Mouse (Mus musculus): ENCODE data around the gene Slc16a12.
A peak's percentile ranks its signal among the peaks of the same experiment; 100 is the strongest.

The Slc16a12 gene

DNA sequence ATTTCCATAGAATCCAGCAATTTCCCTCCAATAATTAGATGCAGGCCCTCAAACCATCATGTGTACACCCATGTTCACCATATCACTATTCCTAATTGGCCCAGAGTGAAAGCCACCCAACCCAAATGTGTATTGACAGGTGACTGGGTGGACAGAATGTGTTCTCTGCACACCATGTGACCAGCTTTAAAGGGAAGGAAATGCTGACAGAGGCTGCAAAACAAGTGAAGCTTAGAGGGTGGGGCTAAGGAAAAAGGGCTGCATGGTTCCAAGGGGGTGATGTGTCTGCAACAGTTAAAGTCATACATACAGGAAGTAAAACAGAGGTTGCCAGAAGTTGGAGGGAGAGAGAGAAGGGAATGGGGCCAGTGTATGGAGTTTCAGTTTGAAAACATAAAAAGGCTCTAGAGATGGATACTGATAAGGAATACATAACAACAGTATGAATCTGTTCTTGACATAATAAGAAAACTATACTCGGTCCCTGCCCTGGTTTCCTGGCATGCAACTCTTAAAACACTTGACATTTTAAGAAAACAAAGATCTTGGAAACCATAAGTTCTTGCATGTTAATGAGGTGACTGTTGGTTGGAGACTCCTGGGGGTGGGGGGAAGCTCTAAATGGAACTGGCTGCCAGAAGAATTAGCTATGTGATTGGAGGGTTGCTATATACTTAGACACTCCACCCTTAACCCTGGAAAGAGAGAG is 20.7 kb downstream of the Slc16a12 start:
- DNase-seq = no peak

DNA sequence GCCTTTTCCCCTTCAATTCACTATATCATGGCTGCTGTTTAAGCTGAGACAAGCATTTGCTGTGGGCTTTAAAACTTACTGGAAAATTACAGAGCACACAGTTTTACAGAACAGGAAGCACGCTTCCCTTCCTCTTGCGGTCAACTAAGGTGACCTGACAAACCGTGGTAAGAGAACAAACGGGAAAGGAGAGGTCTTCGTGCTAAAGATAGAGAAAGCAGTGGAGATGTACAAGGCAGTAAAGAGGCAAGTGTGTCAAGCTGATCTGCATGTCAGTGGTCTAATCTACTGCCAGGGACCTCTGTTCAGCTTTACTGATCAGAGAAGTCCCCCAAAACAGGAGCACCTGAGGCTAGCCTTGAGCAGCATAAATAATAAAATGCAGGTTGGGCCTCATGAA is 21.7 kb downstream of the Slc16a12 start:
- DNase-seq = no peak

DNA sequence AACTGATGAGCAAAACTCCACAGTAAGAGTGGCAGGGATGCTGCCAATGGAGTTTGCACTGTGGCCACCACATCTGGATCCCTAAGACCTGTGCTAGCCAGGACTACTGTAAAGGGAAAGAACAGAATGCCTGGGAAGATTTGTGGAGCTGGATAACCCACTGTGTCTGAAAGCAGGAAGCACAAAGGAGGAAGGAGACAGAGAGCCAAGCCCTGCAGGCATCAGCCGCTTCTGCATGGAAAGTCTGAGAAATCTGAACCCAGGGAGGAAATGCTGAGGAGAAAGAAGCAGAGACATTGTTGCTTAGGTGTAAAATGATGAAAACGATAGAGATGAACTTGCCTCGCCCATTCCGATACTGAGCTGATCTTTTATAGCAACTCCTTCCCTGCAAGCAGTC is 22.5 kb downstream of the Slc16a12 start:
- no peak for DNase-seq

DNA sequence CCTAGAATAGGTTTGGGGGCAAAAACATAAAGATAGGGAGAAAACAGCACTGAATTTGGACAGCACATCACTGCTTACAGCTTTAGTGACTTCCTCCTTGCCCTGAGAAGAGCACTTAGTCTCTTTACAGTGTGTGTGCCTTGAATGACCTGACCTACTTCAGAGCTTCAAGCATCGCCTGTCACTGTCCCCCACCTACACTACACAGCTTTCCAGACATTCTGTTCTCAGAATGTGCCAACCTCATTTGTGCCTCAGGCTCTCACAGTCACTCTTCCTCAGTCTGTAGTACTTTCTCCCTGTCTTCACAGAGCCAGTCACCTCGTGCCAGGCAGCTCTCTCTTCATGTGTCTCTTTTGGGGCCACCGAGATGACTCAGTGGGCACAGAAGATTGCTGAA is 24.5 kb downstream of the Slc16a12 start:
- peak in 1 of 2 experiments; percentile 6 for DNase-seq

DNA sequence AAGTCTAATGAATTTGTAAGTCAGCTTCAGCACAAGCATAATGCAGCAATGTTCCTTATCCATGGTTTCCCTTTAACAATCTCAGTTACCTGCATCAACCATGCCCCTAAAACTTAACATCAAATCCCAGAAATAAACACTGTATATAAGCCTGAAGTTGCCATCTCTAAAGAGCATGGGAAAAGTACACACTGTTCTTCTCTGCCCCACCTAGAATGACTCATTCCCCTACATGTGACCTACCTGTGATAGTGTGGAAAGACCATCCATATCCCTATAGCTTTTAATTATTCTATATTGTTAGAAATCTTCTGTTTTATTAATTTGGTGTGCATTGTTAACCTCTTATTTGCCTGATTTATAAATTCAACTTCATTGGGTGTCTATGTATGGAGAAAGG is 27.0 kb downstream of the Slc16a12 start:
- no peak for DNase-seq

DNA sequence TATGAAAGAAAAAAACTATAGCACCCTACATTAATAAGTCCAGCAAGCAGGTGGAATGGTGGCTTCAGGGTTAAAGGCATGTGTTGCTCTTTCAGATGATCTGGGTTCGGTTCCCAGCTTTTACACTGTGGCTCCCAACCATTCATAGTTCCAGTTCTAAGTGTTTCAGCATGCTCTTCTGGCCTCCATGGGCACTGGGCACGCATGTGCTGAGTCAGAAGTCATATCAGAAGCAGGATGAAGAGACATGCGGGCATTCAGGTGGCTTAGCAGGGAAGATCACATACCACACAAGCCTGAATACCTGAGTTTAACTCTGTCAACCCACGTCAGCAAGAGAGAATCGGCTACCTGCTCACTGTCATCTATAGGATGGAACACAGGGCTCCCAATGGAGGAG is 28.1 kb downstream of the Slc16a12 start:
- no peak for DNase-seq

DNA sequence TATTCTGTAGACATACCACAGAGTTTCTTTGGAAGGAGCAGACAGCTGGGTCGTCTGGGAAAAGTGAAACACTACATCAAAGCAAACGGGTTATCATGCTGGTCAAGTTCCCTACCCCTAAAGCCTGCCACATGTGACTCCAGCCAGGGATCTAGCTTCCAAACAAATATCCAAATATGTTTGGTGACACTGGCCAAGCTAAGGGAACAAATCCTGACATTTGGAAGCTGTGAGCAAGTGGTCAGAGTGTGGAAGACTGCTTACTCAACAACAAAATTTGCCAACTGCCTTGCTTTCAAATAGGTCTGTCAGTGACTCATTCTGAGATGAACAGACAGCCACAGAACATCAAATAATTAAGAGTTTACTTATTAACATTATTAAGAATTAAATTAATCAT is 28.6 kb downstream of the Slc16a12 start:
- DNase-seq = no peak

DNA sequence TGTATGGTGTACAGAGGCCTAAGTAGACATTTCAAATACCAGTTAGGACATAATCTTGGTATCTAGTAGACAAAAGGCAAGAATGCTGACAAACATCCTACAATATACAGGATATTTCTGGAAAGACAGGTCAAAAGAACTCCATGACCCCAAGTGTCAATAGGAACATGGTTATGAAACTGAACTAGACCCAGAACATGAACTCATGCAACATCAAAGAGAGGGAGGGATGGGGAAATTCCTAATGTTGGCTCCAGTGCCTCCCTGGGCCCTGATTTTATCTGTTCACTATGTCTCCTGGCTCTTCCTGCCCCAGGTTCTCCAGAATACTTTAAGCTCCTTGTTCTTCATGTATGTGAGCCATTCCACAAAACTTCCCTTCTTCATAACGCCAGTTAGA is 31.2 kb downstream of the Slc16a12 start:
- no peak for DNase-seq

DNA sequence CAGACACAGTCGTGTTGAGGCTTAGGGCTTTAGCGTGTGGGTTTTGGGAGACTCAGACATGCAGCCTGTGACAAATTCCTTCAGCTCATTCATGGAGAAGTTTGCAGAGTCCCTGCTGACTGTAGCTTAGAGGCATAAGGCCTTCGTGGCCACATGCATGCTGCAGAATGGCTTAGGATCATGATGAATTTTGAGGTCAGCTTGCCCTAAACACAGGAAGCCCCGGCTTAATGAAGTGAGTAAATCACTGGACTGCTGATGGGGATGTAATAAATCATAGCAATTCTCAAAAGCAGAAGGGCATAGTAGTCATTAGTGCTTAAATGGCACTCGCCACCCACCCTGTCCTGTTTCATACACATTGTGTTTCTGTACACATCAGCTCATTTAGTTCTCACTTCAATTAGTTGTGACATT is 32.8 kb downstream of the Slc16a12 start:
- DNase-seq = no peak

DNA sequence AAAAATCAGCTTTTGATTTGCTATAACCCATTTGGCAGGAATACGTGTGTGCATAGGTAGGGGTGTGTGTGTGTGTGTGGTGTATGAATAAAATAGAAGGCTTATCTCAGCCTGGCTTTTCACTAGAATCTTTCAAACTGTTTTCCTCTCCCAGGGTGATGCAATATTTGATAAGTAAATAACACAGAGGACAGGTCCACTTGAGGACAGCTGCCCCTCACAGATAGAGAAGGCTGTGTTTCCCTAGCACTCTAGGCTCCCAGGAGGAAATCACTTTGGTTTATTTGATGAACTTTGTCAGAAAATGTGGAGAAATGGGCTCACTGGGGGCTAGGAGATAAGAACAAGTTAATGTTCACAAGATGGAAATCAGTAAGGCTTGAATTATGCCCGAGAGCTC is 35.0 kb downstream of the Slc16a12 start:
- DNase-seq = no peak

DNA sequence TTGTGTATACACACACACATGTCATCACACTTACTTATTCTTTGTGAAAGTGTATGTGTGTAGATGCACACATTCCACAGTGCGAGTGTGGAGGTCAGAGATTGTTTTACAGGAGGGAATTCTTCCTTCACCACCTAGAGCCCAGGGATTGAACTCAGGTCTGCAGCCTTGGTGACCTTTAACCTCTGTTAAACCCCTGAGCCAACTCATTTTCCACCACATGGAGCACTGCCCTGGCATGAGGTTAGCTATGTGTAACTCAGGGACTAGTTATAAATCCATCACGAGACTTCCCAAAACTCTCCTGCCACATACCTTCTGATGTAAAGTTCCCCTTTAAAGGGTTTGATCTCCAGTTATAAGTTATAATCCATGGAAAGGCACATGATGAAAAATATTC is 38.9 kb downstream of the Slc16a12 start:
- DNase-seq = no peak

DNA sequence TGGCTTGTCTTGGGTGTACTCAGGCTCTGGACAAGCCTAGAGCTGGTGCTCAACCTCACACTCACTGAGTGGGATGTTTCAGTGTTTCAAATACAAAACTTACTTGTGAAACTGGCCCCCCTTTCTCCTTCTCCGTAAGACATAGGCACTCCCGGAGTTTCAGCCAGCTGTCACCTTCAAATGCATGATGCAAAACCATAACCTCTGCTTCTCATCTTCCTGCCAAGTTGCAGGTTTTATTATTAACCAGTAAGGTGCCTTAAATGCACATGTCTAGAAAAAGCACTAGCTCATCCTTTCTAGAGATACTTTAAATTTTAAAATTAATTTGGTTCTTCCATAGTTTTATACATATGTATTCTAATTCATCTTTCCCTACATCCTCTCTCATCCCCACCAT is 39.5 kb downstream of the Slc16a12 start:
- no peak for DNase-seq

DNA sequence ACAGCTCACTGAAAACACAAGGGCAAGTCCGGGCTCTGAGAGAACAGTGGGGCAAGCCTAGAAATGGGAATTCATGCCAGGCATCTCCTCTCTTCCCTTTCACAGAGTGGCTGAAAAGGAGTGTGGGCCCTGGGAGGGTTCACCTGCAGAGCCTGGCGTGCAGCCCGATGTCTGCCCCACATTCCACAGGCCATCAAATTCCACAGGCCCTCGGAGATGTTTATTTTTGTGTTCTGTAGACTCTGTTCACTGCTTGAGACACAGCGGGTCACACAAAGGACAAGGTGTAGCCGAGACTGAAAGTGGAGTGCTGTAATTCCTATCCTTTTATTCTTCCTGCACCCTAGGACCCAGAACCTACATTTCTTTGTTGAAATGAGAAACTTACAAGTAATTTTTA is 40.8 kb downstream of the Slc16a12 start:
- DNase-seq = peak in 1 of 2 experiments; percentile 12

DNA sequence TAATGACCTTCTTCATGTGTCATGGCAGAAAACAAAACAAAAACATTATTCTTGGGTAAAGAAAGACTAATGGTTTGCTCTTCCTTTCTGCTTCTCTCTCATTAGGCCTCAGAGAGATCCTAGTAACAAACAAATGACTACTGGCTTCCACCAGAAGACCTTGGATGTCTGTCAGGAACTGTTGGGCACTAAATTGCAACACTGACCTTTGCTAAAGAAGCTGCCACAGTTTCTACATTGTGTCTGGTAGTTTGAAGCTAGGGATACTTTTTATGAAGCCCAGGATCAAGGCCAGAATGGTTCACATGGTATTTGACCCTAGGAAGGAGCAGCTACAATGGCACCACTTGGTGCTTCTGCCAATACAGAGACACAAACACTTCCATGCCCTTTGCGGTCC is 41.9 kb downstream of the Slc16a12 start:
- no peak for DNase-seq

DNA sequence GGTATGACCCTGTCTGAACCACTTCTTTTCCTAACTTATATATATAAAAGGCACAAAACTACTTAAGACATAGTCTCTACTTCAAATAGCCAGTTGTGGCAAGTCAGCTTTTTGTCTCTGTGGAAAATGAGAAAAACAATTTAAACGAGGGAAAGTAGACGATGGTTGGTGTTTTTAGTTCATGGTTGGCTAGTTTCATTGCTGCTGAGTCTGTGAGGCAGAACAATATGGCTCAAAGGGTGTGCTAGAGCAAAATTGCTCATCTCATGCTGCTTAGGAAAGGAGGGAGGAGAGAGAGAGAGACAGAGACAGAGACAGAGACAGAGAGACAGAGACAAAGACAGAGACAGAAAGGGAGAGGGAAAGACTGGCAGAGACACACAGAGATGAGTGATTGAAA is 47.8 kb downstream of the Slc16a12 start:
- DNase-seq = no peak

DNA sequence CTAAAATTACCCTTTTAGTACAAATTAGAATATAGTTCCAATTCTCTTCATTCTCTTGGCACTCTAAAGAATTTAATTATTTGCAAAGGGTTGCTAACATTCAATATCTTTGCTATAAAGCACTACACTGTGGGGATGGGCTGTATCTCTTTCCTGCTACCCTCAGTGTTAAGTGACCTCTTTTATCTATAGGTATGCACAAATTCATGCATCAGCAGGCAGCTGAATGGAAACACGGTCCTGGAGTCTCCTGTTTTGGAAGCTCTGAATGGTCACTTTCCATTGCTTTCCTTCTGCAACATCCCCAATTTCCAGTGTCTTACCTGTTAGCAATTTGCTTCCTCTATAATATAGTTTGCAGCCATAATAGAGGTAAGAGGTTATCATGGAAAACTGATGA is 48.2 kb downstream of the Slc16a12 start:
- DNase-seq = no peak

DNA sequence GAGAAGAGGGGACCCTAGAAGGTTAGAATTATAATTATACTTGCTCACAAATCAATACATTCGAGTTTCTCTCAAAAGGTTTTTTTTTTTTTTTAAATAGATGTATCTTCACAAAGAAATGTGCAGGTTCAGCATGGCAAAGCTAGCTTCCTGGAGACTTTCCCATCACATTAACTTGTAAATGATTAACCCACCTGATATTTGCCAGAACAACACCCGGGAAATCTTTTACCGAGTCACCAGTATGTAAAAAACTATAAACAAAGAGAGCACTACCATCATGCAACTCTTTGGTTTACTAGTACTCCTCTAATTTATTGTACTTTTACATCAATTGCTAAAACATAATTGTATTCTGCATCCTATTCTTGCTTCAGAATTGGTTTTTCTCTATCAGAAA is 48.7 kb downstream of the Slc16a12 start:
- DNase-seq = no peak

DNA sequence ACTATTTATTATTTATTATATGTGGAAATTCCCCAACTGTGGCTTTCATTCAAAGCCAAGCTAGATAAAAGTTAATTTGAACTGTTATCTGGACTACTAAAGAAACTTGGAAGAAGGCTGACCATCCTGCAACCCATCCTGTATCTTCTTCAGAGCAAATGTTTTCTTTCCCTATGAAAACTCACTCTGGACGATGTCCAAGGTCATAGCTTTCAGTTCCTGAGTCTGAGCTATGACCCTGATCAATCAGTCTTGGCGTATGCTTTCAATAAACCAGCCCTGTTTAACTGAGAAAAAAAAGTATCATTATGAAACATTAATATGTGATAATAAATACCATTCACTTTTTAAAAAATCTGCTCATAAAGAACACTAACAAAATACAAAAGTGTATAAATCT is 49.6 kb downstream of the Slc16a12 start:
- DNase-seq = no peak

DNA sequence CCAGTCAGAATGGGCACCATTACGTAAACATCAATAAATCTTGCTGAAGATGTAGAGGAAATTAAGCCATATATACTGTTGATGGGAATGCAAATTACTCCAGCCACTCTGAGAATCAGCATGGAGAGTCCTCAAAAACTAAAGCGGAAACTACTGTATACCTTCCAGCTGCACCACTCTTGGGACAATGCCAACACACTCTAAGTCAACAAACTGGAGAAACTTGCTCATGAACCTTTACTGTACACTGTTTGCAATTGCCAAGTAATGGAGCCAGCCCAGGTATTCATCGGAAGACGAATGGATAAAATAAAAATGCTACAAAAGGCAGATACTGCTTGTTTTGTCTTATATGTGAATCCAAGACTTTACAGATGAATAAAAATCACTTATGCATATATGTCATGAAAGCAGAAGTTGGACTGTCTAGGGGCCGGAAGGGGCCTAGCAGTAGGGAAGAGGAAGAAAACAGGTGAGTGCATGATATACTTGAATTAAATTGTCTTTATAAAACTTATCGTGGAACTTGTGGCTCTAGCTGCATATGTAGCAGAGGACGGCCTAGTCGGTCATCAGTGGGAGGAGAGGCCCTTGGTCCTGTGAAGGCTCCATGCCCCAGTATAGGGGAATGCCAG is 50.6 kb downstream of the Slc16a12 start:
- no peak for DNase-seq

DNA sequence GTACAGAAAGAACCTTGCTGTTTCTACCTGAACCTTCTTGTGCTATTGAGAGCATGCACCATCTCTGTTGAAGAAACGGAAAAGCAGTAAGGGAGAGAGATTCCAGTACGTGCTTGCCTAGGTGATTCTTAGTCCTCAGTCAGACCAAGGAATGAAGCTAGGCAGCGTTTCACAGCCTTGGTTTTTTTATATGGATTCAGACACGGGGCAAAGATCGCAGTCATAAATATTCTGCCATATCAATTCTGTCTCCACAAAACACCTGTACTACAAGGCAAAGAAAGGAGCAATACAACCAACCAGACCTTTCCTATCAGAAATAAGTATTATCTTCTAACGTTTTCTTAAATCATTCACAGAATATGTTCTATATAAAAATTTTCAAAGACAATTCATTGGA is 55.7 kb downstream of the Slc16a12 start:
- no peak for DNase-seq

DNA sequence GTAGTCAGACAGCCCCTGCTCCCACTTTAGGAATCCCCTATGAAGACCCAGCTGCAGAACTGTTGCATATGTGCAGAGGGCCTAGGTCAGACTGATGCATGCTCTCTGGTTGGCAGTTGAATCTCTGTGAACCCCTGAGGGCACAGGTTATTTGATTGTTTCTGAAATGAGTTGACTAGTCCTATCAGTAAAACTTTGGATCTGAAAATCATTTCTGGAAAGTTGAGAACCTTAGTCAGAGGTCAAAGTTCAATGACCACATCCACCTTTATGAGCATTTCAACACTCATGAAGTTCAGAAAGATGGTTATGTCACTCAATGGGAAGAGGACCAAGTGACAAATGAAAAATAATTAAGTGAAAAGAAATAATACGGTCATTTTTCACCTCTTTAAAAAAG is 61.6 kb downstream of the Slc16a12 start:
- DNase-seq = no peak

DNA sequence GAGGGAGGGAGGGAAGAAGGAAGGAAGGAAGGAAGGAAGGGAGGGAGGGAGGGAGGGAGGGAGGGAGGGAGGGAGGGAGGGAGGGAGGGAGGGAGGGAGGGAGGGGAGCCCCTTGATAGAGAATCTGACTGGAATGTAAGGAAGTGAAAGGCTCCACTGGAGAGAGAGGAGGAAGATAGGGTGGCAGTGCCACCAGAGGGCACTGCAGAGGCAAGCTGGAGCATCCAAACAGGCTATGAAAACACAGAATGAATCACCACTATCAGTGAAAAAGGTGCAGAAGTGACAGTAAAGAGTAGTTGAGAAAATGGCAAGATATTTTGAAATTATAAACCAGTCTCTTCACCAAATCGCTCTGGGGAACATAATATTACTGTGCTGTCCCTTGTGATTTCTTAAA is 62.2 kb downstream of the Slc16a12 start:
- DNase-seq = peak; percentile 41 to 70

DNA sequence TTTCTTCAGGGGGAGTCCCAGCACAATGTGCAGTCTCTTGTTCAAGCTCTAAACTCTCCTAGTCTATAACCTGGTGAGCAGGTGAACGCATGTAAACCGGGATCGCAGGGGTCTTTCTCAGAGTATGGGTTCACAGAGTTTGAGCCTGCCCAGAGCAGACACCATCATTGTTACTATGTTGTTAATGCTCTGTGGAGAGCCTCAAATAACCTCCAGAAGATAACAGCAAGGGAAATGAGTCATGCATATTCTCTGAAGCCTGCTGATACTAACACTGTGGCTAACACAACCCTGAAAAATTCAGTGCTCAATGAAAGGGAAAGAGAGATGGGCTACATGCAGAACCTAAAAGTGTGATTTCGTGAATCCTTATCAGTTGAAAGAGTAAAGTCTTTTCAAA is 68.7 kb downstream of the Slc16a12 start:
- DNase-seq = no peak

DNA sequence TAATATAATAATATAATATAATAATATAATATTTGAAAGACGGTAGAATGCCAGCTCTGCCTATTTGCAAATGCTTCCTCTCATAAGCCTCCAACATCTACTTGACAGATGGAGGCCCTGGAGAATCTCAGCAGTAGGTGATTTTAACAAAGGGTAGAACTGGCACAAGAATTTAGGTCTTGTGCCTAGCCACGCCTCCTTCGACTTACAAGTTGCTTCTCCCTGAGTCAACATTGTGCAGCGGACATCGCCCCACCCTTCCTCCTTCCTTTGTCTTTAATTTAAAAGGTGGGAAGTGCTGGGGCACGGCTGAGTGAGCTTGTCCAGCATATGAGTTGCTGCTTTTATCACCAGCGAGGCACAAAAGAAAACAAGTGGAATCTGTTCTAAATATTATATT is 73.6 kb downstream of the Slc16a12 start:
- DNase-seq = peak; percentile 34 to 58

DNA sequence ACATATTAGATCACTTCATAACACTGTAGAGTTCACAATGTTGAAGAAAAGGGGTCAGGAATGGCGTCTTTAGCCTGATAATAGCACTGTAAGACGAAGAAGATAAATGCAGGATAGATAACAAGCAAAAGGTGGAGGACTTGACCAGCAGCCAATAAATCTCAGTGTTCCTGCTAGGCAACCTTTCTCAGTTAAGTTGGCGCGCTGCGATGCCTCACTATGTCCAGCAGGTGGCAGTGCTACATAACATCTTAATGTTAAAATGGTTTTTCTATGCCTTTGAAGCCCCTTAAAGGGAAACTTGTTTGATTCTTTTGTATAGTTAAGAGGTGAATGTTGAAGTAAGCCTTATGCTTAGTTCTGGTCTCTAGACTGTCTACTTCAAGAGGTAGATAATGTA is 81.0 kb downstream of the Slc16a12 start:
- peak; percentile 70 to 81 for DNase-seq
